Comparison of ENCODE assay signal across 13 mouse cellular contexts in genomic region chr19:40434042-40434869, GRCm38 (mm10).
A peak's percentile ranks its signal among the peaks of the same experiment; 100 is the strongest.
DNase-seq lines count a peak whose midpoint lies in the region; ATAC-seq and TF ChIP-seq lines count a peak whose summit lies in the region.
"Had no signal": no experiment of that assay in that cellular context is flagged by ENCODE, and none has a peak within 500 bp of the region (broad histone marks: within the 10 kb centered on the region; RNA-seq: fewer than 3 reads in every experiment).

No protein-coding gene starts in this region.

- H3K27me3 ChIP-seq in heart, adult 2 months (ENCODE audit: control insufficient read depth, insufficient read depth, low read length): no peaks in the 10 kb centered on the region
- H3K27me3 ChIP-seq in heart, postnatal 0 days (ENCODE audit: control insufficient read depth, insufficient read depth, low read length): no peaks in the 10 kb centered on the region
- H3K27me3 ChIP-seq in midbrain, embryonic 16.5 days (ENCODE audit: control insufficient read depth, insufficient read depth, low read depth, low read length): no peaks in the 10 kb centered on the region

- TF ChIP-seq POLR2A in heart, adult 2 months (IDR thresholded peaks at IDR 0.05; ENCODE audit: insufficient read depth, low read depth, low read length): no peak

- no peak for TF ChIP-seq EP300 in heart, adult 2 months (IDR thresholded peaks at IDR 0.05; ENCODE audit: insufficient read depth, low read depth, low read length)
- no peak for TF ChIP-seq EP300 in heart, postnatal 0 days (IDR thresholded peaks at IDR 0.05; ENCODE audit: low read depth)

- DNase-seq in heart, adult 2 months: no peak
- no peak for DNase-seq in heart, postnatal 25 days (ENCODE audit: low spot score)
- peak; percentile 59 for DNase-seq in adipocyte (ENCODE audit: low spot score)
- no peak for DNase-seq in heart, postnatal 0 days (ENCODE audit: low spot score)
- no peak for DNase-seq in urinary bladder, adult 2 months (ENCODE audit: low spot score)
- no peak for DNase-seq in cerebellum, adult 11 months
- no peak for DNase-seq in spleen, postnatal 36 days (ENCODE audit: low spot score in 2 of 2)
- DNase-seq: adrenal gland, postnatal 25 days; liver, postnatal 0 days; thymus, postnatal 14 days had no signal

- H3K4me3 ChIP-seq in heart, adult 2 months: no peak overlapping the region
- H3K4me3 ChIP-seq in heart, postnatal 0 days (ENCODE audit: low read depth, low read length): no peak overlapping the region
- H3K4me3 ChIP-seq in midbrain, embryonic 16.5 days (ENCODE audit: low read depth, low read length): no peak overlapping the region

- no peaks in the 10 kb centered on the region for H3K9me3 ChIP-seq in heart, postnatal 0 days (replicated peaks; ENCODE audit: control insufficient read depth, low read length)
- H3K9me3 ChIP-seq in midbrain, embryonic 16.5 days (replicated peaks; ENCODE audit: control insufficient read depth, low read length, poor library complexity, severe bottlenecking): no peaks in the 10 kb centered on the region; the same call in 1 of the 2 replicates

- H3K9ac ChIP-seq in heart, adult 2 months (ENCODE audit: low read depth, low read length): peak overlapping the region; percentile 24
- peak overlapping the region; percentile 49 for H3K9ac ChIP-seq in heart, postnatal 0 days (replicated peaks; ENCODE audit: low read depth, low read length)
- H3K9ac ChIP-seq in midbrain, embryonic 16.5 days (ENCODE audit: low read depth, low read length): no peak overlapping the region
- H3K9ac ChIP-seq: liver, postnatal 0 days had no signal

- intact Hi-C loops in heart, adult 2 months (cut with DNase I): no loop called here
- intact Hi-C loops in heart, postnatal 25 days (cut with DNase I): loop anchor here (2.0 kb wide), 1 partner anchor 79 kb away; the partner anchor contains the start of gene Sorbs1

- peaks cover 2% of the 10 kb centered on the region for H3K79me2 ChIP-seq in heart, adult 2 months (replicated peaks; ENCODE audit: control insufficient read depth, insufficient read depth, low read length)

- H3K4me2 ChIP-seq in heart, postnatal 0 days (ENCODE audit: low read depth, low read length): peak overlapping the region; percentile 8; the same call in 1 of the 2 replicates
- H3K4me2 ChIP-seq in midbrain, embryonic 16.5 days (ENCODE audit: low read length): no peak overlapping the region

- WGBS in heart, adult 2 months: 78% methylated on average over 10 of the region's 10 CpGs
- WGBS in heart, postnatal 0 days: 81% methylated on average over 10 of the region's 10 CpGs
- WGBS in midbrain, embryonic 16.5 days: 25% methylated on average over 10 of the region's 10 CpGs

- ATAC-seq in heart, postnatal 0 days (ENCODE audit: insufficient read depth, low read depth): no peak
- ATAC-seq in midbrain, embryonic 16.5 days: peak; percentile 89
- ATAC-seq: CD4-positive, CD25-positive, alpha-beta regulatory T cell, adult 4 months; liver, postnatal 0 days had no signal

- H3K4me1 ChIP-seq in heart, adult 2 months (ENCODE audit: control insufficient read depth, insufficient read depth, low read length): peaks cover 50% of the 10 kb centered on the region
- peaks cover 97% of the 10 kb centered on the region for H3K4me1 ChIP-seq in heart, postnatal 0 days (ENCODE audit: control insufficient read depth, insufficient read depth)
- H3K4me1 ChIP-seq in midbrain, embryonic 16.5 days (ENCODE audit: control insufficient read depth, insufficient read depth, low read length): peaks cover 22% of the 10 kb centered on the region

- peaks cover 52% of the 10 kb centered on the region for H3K36me3 ChIP-seq in heart, adult 2 months (ENCODE audit: control insufficient read depth, insufficient read depth, low read length)
- no peaks in the 10 kb centered on the region for H3K36me3 ChIP-seq in heart, postnatal 0 days (replicated peaks; ENCODE audit: control insufficient read depth, insufficient read depth, low read length)
- no peaks in the 10 kb centered on the region for H3K36me3 ChIP-seq in midbrain, embryonic 16.5 days (ENCODE audit: control insufficient read depth, insufficient read depth, low read length)

- H3K27ac ChIP-seq in heart, adult 2 months: peak overlapping the region; percentile 80
- H3K27ac ChIP-seq in heart, postnatal 0 days (ENCODE audit: low read depth): peak overlapping the region; percentile 98
- H3K27ac ChIP-seq in midbrain, embryonic 16.5 days (ENCODE audit: low read length): peak overlapping the region; percentile 77
- H3K27ac ChIP-seq: kidney, postnatal 0 days had no signal

- no peak for TF ChIP-seq CTCF in heart, adult 2 months (IDR thresholded peaks at IDR 0.05)
- TF ChIP-seq CTCF in heart, postnatal 0 days (IDR thresholded peaks at IDR 0.05; ENCODE audit: low read depth): no peak
